Mouse (Mus musculus) naive thymus-derived CD4-positive, alpha-beta T cell, adult 5 months (primary cell): ENCODE results near the gene Tbxas1. TPM values are rescaled to one million over a fixed set of nuclear protein-coding genes. Genes with fewer than 3 reads are reported as not detected.

Experiments
- polyA plus RNA-seq: library from polyadenylated mRNA; unstranded; fragments of 100-300 nt; shearing (Covaris generic); gene quantifications from one replicate; pipeline ENCODE4 v1.2.1, GENCODE M21; 2017

Gene Tbxas1
- polyA plus RNA-seq = not detected

DNA sequence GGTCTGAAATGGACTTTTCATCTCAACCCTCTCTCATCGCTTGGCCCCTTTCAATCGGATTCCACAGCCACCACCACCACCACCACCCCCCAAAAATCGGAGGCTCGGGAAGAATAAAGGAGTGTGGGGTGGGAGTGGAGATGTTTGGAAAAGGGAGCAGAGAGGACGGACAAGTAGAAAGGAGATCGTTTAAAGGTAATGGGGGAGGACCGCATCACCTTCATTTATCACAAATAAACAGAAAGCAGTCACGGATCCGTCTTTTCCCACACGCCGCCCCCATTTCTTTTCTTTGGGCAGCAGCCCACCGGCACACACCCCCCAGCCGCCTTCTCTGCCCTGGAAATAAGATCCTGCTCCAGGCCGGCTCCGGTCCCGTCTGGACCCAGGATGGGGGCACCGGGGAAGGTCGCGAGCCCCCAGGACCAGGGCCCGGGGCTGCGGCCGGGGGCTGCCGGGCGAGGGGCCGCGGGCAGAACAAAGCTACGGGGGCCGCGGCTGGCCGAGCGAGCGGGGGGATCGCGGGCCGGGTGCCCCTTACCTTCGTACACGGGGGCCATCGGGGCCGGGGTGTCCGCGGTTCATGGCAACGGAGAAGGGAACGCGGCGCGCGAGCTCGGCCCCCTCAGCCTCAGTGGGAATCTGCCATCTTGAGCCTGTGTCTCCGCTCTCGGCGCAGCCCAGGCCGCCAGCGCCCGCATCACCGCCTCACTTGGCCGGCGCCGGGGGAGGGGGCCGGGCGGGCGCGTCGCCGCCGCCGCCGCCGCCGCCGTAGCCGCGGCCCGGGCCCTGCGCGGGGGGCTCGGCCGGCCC, at the start of gene Tbxas1:
Gene Tbxas1 (plus strand): TSS at position 147 of the 813 bp plus-strand sequence.

DNA sequence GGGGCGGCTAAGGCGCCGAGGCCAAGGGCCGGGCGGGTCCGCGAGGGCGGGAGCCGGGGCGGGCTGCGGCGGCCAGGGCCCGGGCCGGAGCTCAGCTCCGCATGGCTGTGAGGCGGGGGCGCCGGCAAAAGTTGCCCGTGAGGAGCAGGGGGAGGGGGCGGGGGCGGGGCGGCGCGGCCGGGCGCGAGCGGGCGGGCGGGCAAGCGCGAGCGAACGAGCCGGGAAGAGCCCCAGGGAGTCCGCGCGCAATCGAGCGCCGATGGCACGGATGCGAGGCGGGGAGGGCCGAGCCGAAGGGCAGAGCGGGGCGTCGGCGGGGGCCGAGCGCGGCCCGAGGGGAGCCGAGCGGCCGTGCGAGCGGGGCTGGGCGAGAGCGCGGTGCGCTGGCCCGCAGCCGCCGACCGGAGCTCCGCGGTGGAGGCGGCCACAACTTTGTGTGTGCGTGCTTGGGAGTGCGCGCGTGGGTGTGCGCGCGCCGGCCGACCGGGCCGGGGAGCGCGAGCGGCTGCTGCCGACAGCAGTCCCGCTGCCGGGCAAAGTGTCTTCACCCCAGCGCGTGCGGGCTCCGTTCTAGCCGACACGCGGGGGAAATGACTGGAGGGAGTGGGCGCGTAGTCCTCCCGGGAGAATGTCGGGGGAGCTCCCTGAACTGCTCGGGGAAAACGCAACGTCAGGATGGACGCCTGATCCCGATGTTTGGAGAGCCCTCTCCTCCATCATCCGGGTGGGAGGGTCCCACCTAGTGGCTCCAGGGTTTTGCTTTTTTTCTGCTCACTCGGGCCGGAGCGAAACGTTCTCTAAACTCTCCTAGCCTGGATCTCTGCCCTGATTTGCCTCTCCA, 1.1 kb downstream of the Tbxas1 start, which contains the start of gene Hipk2:
Gene Hipk2 (minus strand): TSS at position 95 of the 841 bp plus-strand sequence.

DNA sequence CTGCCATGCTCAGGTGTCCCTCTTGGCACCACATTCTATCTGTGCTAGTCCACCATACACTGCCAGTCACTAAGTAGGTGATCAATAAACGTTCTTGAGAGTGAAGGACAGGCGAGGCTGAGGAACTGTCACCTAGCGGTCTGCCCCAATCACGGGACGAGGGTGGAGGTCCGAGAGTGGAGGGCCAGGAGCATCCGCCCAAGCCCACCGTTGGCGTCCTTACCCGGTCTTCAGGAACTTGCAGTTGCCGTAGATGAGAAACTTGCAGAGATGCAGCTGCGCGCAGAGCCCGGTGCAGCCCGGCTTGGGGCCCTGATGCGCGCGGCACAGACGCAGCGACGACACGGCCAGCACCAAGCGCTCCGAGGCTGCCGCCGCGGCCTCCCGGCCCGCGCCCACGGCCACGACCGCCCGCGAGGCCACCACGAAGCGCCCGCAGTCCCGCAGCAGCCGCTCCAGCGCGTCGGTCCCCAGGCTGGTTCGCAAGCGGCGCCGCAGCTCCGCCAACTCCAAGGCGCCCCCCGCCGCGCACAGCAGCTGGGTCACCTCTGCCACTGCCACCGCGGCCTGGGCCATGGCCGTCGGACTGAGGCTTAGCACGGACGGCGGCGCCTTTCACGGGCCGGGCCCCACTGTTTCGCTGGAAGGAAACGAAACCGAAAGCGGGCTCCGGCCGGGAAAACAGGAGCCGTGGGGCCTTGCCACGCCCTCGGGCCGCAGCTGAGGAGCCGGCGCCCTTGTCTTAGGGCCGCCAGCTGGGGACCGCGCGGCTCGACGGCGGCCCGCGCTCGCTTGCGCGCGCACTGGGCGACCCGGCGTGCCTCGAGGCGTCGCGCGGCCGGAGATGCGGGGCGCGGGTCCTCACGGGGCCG, 242.6 kb downstream of the Tbxas1 start, which contains the start of gene Parp12:
Gene Parp12 (minus strand): TSS at position 766 of the 872 bp plus-strand sequence.

Other genes with a start within 250 kb of the Tbxas1 start
- not detected for gene Klrg2, start 238.2 kb upstream of the Tbxas1 start, polyA plus RNA-seq
- not detected for gene Clec2l, start 212.3 kb upstream of the Tbxas1 start, polyA plus RNA-seq
- gene Hipk2, start 761 bp downstream of the Tbxas1 start, polyA plus RNA-seq = 31.9 TPM
- 4.9 TPM for gene Parp12, start 242.9 kb downstream of the Tbxas1 start, polyA plus RNA-seq